Mouse (Mus musculus): Measurements from ENCODE around the gene Ccdc186.

Ccdc186 gene

DNA sequence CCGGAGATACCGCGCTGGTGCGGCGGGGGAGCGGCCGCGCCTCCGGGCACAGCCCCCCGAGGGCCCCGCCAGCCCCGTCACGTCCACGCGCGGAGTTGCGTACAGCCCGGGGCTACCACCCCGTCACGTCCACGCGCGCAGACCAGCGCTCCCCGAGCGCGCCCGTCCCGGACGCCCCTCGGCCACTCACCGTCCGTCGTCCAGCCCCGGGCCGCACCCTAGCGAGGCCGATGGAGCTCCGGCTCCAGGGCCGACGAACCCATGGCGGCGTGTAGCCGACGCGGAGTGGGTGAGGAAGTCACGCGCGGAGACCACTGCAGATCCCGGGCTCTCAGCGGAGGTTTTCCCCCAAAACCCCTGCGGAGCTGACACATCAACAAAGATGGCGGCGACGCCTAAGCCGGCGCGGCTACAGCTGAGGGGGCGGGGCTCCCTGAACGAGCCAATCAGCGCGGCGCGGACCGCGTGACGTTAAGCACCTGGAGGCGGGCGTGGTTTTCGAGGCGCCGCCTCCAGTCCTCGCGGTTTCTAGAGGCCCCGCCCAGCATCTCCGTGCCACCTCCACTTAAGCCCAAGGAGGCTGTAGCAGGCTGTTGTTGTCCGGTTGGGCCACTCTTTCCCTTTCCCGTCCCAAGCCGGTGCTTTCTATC is at the start of gene Ccdc186:
TSS of gene Ccdc186 (minus strand) at position 393 of the 650 bp plus-strand sequence.
- peak; percentile 97 for DNase-seq (ENCODE audit: low read depth, low spot score)

GRCm38 (mm10) chr19:56867701-56868100 is 45.7 kb upstream of the Ccdc186 start:
- DNase-seq (ENCODE audit: low read depth, low spot score), result no peak

GRCm38 (mm10) chr19:56856455-56856854 is 34.5 kb upstream of the Ccdc186 start:
- no peak for DNase-seq (ENCODE audit: low read depth, low spot score)

DNA sequence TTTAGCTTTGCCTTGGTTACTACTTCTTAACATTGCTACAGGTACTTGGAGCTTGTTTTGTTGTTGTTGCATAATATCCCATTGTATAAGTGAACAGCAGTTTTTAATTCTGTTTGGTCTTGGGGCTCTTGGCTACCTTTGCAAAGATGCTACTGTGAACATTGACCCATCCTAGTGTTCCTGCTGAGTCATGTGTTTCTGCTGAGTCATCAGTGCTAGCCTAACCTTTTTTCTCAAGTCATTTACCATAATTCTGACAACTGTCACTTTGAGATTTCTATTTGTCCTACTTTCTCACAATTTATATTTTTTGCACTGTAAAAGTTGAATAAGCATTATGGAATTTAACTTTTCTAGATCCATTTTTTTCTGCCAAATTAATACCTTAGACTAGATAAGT is 30.6 kb upstream of the Ccdc186 start:
- no peak for DNase-seq (ENCODE audit: low read depth, low spot score)

DNA sequence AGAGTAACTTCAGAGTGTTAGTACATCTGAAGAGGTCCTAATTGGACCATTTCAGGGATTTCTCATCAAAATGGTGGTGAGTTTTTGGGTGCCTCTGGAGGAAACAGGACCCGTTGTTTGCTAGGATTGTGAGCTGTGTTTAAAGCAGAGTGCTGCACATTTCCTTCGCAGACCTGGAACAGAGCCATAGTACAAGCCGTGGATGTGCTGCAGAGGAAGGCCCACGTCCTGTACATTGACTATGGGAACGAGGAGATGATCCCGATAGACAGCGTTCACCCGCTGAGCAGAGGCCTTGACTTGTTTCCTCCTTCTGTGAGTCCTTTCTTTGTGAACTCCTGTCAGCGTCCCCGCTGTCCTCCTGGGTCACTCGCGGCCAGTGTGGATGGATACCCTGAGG is 21.0 kb upstream of the Ccdc186 start:
- DNase-seq (ENCODE audit: low read depth, low spot score), result no peak

DNA sequence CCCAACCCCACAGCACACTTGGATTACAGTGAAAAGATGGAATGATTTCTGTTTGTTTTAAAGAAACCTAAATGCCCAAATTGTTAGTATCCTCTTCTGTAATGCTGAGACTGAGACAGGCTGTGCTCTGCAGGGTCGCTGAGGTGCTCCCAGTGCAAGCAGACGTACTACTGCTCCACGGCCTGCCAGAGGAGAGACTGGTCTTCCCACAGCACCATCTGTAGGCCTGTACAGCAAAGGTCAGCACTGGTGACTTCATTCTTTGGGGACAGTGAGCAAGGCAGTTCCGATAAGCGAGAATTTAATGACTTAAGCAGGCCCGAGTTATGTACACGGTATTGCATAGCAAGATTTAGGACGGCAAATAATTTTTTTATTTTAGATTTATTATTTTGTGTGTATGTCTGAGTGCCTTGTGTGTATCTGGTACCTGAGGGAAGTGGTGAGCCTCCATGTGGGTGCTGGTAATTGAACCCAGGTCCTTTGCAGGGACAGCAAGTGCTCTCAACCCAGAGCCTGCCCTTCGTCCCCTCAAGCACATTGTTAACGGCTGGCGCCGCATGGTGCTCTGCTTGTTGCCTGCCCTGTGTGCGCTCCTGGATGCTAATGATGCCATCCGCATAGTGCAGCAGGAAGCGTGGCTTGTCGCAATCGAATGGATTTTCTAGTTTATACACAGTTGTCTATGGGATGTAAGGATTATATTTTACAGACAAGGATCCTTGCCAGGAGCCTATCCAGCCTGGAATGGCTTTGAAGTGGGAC is 17.1 kb upstream of the Ccdc186 start:
- DNase-seq (ENCODE audit: low read depth, low spot score), result no peak

DNA sequence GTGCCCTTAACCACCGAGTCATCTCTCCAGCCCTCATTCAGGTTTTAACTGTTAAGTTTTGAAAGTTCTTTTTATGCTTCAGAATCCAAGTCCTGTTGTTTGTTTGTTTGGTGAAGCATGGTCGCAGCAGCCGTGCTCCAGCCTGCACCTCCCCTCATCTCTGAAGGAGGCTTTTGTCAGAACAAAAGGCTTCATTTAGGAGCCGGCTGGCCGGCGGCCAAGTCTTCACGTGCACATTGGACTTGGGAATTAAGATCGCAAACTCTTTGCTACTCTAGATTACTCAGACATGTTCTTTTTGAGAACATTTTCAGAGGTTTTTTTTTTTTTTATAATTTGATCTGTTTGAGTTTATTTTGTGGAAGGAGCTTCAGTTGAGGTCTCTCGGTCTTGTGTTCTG is 13.3 kb upstream of the Ccdc186 start:
- DNase-seq (ENCODE audit: low read depth, low spot score), result no peak

GRCm38 (mm10) chr19:56830163-56830562 is 8.2 kb upstream of the Ccdc186 start:
- no peak for DNase-seq (ENCODE audit: low read depth, low spot score)

- DNase-seq (ENCODE audit: low read depth, low spot score), result no peak
These were observed 7.3 kb upstream of the Ccdc186 start for GRCm38 (mm10) chr19:56829267-56829666.

DNA sequence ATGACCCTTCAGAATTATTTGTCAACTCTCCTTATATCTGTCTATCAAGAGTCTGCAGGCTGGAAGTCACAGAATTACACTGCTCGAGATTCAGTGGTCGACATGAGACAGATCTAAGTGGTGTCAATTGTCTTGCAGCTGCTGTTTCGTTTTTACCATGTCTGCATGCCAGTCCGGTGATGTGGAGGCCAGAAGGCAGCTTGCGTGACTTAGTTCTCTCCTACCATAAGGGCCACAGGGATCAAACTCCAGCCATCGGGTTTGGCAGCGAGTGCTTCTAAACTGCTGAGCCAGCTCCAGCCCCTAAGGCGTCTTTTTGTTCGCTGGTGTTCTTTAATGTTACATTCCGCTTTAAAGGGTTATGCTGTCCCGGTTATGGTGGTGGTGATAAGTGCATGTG is 6.3 kb upstream of the Ccdc186 start:
- no peak for DNase-seq (ENCODE audit: low read depth, low spot score)

- DNase-seq (ENCODE audit: low read depth, low spot score), result peak; percentile 34
These were observed 4.1 kb upstream of the Ccdc186 start, which contains the start of gene Tdrd1 for GRCm38 (mm10) chr19:56826047-56826631. Gene Tdrd1, plus strand, starts transcription at chr19:56826209.

DNA sequence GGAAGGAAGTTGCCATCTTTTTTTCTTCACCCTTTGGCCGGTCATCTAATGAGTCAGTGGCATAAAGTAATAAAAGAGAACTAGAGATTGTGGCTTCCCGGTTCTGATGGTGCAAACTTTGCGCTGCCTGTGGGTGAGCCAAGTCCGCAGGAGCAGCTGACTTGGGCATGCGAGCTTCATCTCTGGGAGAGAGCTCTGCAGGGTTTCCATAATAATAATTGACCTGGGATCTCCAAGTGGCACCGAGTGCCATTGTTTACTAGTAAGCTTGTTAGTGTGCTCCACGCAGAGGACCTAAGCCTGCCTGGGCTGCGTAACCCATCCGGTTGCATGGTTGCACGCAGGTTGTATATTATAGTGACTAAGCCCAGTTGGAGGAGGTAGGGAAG is 452 bp upstream of the Ccdc186 start:
- no peak for DNase-seq (ENCODE audit: low read depth, low spot score)

GRCm38 (mm10) chr19:56821040-56821797 is 771 bp downstream of the Ccdc186 start:
- peak; percentile 63 for DNase-seq (ENCODE audit: low read depth, low spot score)

DNA sequence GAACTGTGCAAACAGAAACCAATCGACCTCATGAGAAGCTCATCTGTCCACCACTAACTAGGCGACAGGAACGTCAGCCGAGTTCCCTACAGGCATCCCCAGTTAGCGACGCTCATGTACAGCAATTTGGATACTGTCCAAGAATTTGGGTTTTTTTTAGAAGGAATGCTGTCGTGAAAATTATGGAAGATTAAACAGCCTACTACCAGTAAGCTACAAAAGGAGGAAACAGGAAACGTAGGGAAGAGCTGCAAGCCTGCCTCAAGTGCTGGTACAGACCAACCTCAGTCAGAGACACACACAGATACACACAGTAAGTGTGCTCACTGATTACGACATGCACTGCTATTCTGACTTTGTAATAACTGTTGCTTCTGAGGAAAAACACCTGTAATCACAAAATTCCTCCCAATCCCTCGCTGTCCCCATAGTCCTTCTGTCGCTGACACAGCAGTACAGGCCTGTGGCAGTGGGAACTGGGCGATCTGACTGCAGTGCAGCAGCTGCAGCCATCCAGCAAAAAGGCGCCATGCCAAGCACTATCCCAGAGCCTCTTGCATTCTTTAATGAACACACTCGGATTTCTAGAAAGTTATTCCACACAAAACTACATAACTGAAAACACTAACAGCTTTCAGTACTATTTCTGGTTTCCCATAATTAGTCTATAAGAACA is 4.0 kb downstream of the Ccdc186 start:
- no peak for DNase-seq (ENCODE audit: low read depth, low spot score)

GRCm38 (mm10) chr19:56813360-56813759 is 8.6 kb downstream of the Ccdc186 start:
- DNase-seq (ENCODE audit: low read depth, low spot score), result no peak

GRCm38 (mm10) chr19:56811590-56811989 is 10.4 kb downstream of the Ccdc186 start:
- peak; percentile 34 for DNase-seq (ENCODE audit: low read depth, low spot score)

DNA sequence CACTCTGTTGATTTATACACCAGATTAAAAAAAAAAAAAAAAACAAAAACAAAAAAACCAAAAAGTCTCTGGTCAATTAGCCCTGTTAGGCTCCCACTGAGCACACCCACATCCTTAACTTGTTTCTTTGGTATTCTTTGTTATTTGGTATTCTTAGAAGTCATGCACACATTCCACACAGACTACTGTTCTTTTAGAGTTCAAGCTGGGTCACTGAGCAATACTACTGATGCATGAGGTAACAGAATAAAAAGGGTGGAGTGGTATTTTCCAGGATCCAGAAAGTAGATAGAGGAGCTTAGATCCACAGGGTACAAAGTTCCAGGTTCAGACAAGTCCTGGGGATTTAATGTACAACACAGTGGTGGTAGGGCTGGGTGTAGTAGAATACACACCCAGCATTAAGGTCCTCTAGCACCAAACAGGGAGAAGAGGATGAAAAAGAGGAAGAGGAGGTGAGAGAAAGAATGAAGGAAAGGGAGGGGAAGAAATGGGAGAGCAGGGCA is 11.3 kb downstream of the Ccdc186 start:
- no peak for DNase-seq (ENCODE audit: low read depth, low spot score)

DNA sequence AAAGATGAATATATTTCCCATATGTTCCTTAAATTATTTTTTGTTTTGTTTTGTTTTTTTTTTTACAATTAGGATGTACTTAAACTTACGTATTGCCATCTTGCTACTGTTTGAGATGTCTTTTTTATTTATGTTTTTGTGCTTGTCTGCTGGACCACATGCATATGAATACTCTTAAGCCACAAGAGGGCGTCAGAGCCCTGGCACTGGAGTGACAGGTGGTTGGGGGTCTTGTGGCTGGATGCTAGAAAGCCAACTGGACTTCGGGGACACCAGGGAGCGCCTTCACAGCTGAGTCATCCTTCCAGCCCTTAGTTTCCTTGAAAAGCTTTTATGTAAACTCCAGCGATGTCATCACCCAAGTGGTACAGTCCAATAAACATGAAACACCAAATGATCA is 13.2 kb downstream of the Ccdc186 start:
- DNase-seq (ENCODE audit: low read depth, low spot score), result peak; percentile 14

GRCm38 (mm10) chr19:56807122-56807521 is 14.9 kb downstream of the Ccdc186 start:
- DNase-seq (ENCODE audit: low read depth, low spot score), result no peak

GRCm38 (mm10) chr19:56805366-56805765 is 16.6 kb downstream of the Ccdc186 start:
- no peak for DNase-seq (ENCODE audit: low read depth, low spot score)

GRCm38 (mm10) chr19:56802352-56802746 is 19.6 kb downstream of the Ccdc186 start:
- DNase-seq (ENCODE audit: low read depth, low spot score), result no peak

All from CD4-positive, CD25-positive, alpha-beta regulatory T cell, adult 2 months (primary cell).